Mouse (Mus musculus): ENCODE measurements around the gene Cap1.

Gene Cap1

GRCm38 (mm10) chr4:122887336-122887735 is 1.5 kb upstream of the Cap1 start:
- no peak for DNase-seq (ENCODE audit: low read depth, low spot score)

GRCm38 (mm10) chr4:122886579-122887254 is 861 bp upstream of the Cap1 start:
- DNase-seq (ENCODE audit: low read depth, low spot score): no peak

GRCm38 (mm10) chr4:122884481-122885340 is 1.1 kb downstream of the Cap1 start:
- DNase-seq (ENCODE audit: low read depth, low spot score): no peak

- no peak for DNase-seq (ENCODE audit: low read depth, low spot score)
Measured at GRCm38 (mm10) chr4:122884051-122884450, 1.8 kb downstream of the Cap1 start.

GRCm38 (mm10) chr4:122883294-122883693 is 2.6 kb downstream of the Cap1 start:
- no peak for DNase-seq (ENCODE audit: low read depth, low spot score)

- DNase-seq (ENCODE audit: low read depth, low spot score): no peak
Measured at GRCm38 (mm10) chr4:122882544-122882943, 3.3 kb downstream of the Cap1 start.

- no peak for DNase-seq (ENCODE audit: low read depth, low spot score)
Measured at GRCm38 (mm10) chr4:122878333-122879070, 7.4 kb downstream of the Cap1 start.

- DNase-seq (ENCODE audit: low read depth, low spot score): no peak
Measured at GRCm38 (mm10) chr4:122873512-122873911, 12.3 kb downstream of the Cap1 start.

- DNase-seq (ENCODE audit: low read depth, low spot score): no peak
Measured at GRCm38 (mm10) chr4:122873003-122873402, 12.9 kb downstream of the Cap1 start.

GRCm38 (mm10) chr4:122871989-122872388 is 13.9 kb downstream of the Cap1 start:
- no peak for DNase-seq (ENCODE audit: low read depth, low spot score)

GRCm38 (mm10) chr4:122871269-122871668 is 14.6 kb downstream of the Cap1 start:
- no peak for DNase-seq (ENCODE audit: low read depth, low spot score)

GRCm38 (mm10) chr4:122870741-122871140 is 15.1 kb downstream of the Cap1 start:
- DNase-seq (ENCODE audit: low read depth, low spot score): no peak

GRCm38 (mm10) chr4:122870027-122870426 is 15.8 kb downstream of the Cap1 start:
- DNase-seq (ENCODE audit: low read depth, low spot score): no peak

- no peak for DNase-seq (ENCODE audit: low read depth, low spot score)
Measured at GRCm38 (mm10) chr4:122868041-122868440, 17.8 kb downstream of the Cap1 start.

- no peak for DNase-seq (ENCODE audit: low read depth, low spot score)
Measured at GRCm38 (mm10) chr4:122861836-122862235, 24.0 kb downstream of the Cap1 start.

- DNase-seq (ENCODE audit: low read depth, low spot score): no peak
Measured at GRCm38 (mm10) chr4:122859096-122859674, 26.7 kb downstream of the Cap1 start.

- DNase-seq (ENCODE audit: low read depth, low spot score): no peak
Measured at GRCm38 (mm10) chr4:122857909-122858308, 27.9 kb downstream of the Cap1 start.

GRCm38 (mm10) chr4:122854770-122855169 is 31.1 kb downstream of the Cap1 start:
- no peak for DNase-seq (ENCODE audit: low read depth, low spot score)

GRCm38 (mm10) chr4:122853691-122854090 is 32.2 kb downstream of the Cap1 start:
- DNase-seq (ENCODE audit: low read depth, low spot score): no peak

- no peak for DNase-seq (ENCODE audit: low read depth, low spot score)
Measured at GRCm38 (mm10) chr4:122851535-122851934, 34.3 kb downstream of the Cap1 start.

GRCm38 (mm10) chr4:122848150-122848621 is 37.7 kb downstream of the Cap1 start:
- no peak for DNase-seq (ENCODE audit: low read depth, low spot score)

GRCm38 (mm10) chr4:122838416-122838815 is 47.4 kb downstream of the Cap1 start:
- no peak for DNase-seq (ENCODE audit: low read depth, low spot score)

Data from brain, embryonic 18.5 days (tissue).